Mouse (Mus musculus): Measurements from ENCODE around the gene Ap5z1. TPM values are rescaled to one million over a fixed set of nuclear protein-coding genes. Genes with fewer than 3 reads are reported as not detected.
A peak's percentile ranks its signal among the peaks of the same experiment; 100 is the strongest.

Ap5z1 gene
- polyA plus RNA-seq, 1 experiment from 2014 or later, result 30.6 TPM

DNA sequence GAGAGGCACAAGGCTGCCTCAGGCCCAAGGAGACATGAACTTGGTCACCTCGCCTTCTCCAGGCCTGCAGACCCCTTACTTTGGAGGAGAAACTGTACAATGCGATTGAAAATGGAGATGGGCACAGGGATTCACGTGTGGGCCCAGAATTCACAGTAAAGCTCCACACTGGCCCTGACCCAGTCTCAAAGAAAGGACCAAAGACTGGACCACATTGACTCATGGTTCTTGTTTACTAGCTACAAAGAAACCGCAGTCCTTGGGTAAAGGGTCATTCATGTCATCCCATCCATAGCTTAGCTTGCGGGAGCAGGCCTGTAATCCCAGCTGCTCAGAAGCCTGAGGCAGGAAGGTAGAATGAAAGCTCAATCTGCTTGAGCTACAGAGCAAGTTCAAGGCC is 19.8 kb downstream of the Ap5z1 start:
- in situ Hi-C loops (cut with MboI; ENCODE audit: low pct_unique_long_range_greater_than_20kb), result loop anchor here (10.0 kb wide), 1 partner anchor 61 kb away; no protein-coding TSS in a partner anchor
- no peak for ATAC-seq
- ChIA-PET CTCF (interaction anchor here (0.6 kb wide), 1 partner anchor 15 kb away, joined by 3 read pairs; no protein-coding TSS in a partner anchor), POLR2A (no interaction called here)
- DNase-seq (ENCODE audit: low read depth, low spot score), result no peak
- no peaks in the 10 kb centered on the region for H3K27me3 ChIP-seq
- TF ChIP-seq CTCF (IDR thresholded peaks at IDR 0.05), result no peak

DNA sequence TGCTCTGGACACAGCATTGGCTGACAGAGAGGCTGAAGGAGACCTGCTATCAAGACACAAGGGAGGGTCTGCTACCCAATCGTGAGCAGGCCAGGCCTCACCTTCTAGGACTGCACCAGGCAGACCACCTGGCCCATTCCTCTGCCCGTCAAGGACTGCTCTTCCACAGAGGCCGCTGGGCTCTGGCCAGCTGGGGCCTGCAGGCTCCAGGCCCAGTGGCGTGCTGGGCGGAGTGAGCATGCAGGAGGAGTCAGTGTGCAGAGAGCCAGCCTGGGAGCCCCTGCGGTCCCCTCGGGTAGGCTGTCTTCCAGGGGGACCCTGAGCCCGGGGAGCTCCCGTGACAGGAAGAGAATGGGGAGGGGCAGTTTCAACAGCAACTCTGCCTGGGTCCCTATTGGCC is 22.9 kb downstream of the Ap5z1 start:
- ATAC-seq (no peak), DNase-seq (ENCODE audit: low read depth, low spot score) (no peak)
- TF ChIP-seq CTCF (IDR thresholded peaks at IDR 0.05), result no peak
- no peaks in the 10 kb centered on the region for H3K27me3 ChIP-seq
- CTCF ChIA-PET, result interaction anchor here (1.0 kb wide), 1 partner anchor 8 kb away, joined by 4 read pairs; no protein-coding TSS in a partner anchor
- in situ Hi-C loops (cut with MboI; ENCODE audit: low pct_unique_long_range_greater_than_20kb), result loop anchor here (10.0 kb wide), 1 partner anchor 58 kb away; no protein-coding TSS in a partner anchor
- POLR2A ChIA-PET, result no interaction called here

DNA sequence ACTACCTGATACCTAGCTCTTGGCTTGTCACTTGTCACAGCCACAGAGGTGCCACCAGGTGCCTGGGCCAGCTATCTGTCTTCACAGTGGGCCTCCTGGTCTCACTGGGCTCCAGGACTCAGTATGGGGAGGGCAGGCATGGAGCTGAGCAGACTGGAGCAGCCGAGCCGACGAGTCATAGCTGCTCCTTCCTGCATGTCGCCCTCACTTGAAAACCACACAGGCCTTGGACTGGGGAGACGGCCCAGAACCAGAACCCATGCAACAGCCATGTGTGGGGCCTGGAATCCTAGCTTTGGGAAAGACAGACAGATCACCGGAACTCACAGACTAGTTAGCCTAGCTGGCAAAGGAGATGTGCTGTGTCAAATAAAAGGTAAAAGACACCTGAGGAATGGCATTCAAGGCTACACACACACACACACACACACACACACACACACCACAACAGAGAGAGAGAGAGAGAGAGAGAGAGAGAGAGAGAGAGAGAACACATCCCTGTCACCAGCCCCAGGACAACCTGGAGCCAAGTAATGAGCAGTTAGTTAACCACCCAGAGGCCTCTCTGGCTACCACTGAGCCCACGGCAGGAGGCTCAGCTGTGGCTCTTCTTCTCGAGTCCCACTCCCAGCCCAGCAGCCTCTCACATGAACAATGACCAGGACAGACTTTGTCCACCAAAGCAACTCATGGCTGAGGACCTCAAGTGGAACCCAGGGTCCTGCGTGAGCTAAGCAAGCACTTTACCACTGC is 26.4 kb downstream of the Ap5z1 start:
- ATAC-seq, result no peak
- no peak for DNase-seq (ENCODE audit: low read depth, low spot score)
- in situ Hi-C loops (cut with MboI; ENCODE audit: low pct_unique_long_range_greater_than_20kb), result loop anchor here (10.0 kb wide), 1 partner anchor 55 kb away; no protein-coding TSS in a partner anchor

DNA sequence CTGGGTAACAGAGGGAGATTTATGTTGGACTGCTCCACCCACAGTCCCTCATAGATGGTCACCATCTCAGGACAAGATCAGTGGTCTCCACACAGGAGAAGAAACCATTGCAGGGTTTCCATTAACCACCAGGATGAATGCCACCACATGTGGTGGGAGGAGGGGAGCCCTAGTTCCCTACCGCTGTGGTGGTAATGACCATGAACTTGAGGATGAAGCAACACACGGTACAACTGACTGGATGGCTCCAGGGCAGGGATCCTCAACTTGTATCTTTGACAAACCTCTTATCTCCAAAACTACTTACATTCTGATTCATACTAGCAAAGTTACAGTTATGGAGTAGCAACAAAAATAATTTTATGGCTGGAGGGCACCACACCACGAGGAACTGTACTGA is 29.6 kb downstream of the Ap5z1 start:
- no peaks in the 10 kb centered on the region for H3K27me3 ChIP-seq
- ChIA-PET CTCF (interaction anchor here (1.7 kb wide), 1 partner anchor 9 kb away, joined by 6 read pairs; no protein-coding TSS in a partner anchor), POLR2A (no interaction called here)
- ATAC-seq (no peak), DNase-seq (ENCODE audit: low read depth, low spot score) (no peak)
- no peak for TF ChIP-seq CTCF (IDR thresholded peaks at IDR 0.05)
- in situ Hi-C loops (cut with MboI; ENCODE audit: low pct_unique_long_range_greater_than_20kb), result no loop called here

More for the DNA sequence above, 26.4 kb downstream of the Ap5z1 start:
- POLR2A ChIA-PET, result no interaction called here
- no peaks in the 10 kb centered on the region for H3K27me3 ChIP-seq
- no peak for TF ChIP-seq CTCF (IDR thresholded peaks at IDR 0.05)
- CTCF ChIA-PET, result interaction anchor here (1.0 kb wide), 1 partner anchor 108 kb away, joined by 3 read pairs; no protein-coding TSS in a partner anchor

DNA sequence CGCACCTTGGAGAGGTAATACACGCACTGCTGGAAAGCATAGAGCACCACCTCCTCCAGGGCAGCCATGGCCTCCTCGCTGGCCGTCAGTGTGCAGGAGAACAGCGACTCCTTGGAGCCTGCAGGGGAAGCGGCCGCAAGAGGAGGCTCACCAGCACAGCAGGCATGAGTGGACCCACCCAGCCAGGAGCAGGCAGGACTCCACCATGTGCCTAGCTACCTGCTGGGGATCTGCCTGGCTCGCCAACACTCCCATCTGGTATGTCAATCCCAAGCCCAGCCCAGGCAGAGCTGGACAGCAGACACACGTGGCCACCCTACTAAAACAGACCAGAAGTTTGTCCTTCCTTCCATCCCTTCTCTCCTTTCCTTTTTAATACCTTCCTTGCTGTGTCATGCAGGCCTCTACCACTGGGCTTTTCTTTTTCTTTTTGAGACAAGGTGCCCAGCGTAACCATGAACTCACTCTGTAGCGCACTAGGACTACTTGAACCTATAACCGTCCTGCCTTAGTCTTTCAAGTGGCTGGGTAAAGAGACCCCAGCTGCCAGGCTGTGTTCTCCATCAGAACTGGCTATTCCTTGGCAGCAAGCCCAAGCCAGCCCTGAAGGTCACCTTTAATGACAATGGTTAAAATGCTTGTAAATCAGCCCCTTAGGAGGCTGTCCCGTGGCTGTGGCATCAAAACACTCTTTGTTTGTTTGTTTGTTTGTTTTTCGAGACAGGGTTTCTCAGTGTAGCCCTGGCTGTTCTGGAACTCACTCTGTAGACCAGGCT is 31.8 kb downstream of the Ap5z1 start:
- POLR2A ChIA-PET, result no interaction called here
- ATAC-seq (no peak), DNase-seq (ENCODE audit: low read depth, low spot score) (no peak)
- in situ Hi-C loops (cut with MboI; ENCODE audit: low pct_unique_long_range_greater_than_20kb), result no loop called here
- CTCF ChIA-PET, result no interaction called here
- no peaks in the 10 kb centered on the region for H3K27me3 ChIP-seq
- no peak for TF ChIP-seq CTCF (IDR thresholded peaks at IDR 0.05)

DNA sequence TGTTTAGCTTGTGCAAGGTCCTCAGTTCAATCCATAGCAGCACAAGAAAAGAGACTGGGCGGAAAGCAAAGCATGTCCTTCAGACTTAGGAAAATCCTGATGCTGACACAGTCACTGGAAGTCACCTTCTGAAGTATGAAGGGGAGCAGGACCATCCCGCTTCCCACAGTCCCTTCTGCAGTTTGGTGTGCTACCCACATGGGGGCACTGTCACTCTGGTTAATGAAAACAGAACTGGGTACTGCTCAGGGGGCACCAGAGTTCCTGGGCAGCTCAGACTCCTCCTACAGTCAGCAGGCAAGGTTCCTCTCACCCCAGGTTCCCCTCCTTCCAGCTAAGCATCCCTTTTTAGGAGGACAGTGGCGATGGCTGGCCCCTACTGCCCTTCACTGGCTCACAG is 35.2 kb downstream of the Ap5z1 start:
- CTCF ChIA-PET, result interaction anchor here (0.7 to 2.6 kb wide), 6 partner anchors 15 to 58 kb away, joined by 3 to 7 read pairs (median 3); no protein-coding TSS in a partner anchor
- in situ Hi-C loops (cut with MboI; ENCODE audit: low pct_unique_long_range_greater_than_20kb), result no loop called here
- DNase-seq (ENCODE audit: low read depth, low spot score) (no peak), ATAC-seq (no peak)
- no peak for TF ChIP-seq CTCF (IDR thresholded peaks at IDR 0.05)
- POLR2A ChIA-PET, result no interaction called here
- H3K27me3 ChIP-seq, result no peaks in the 10 kb centered on the region

DNA sequence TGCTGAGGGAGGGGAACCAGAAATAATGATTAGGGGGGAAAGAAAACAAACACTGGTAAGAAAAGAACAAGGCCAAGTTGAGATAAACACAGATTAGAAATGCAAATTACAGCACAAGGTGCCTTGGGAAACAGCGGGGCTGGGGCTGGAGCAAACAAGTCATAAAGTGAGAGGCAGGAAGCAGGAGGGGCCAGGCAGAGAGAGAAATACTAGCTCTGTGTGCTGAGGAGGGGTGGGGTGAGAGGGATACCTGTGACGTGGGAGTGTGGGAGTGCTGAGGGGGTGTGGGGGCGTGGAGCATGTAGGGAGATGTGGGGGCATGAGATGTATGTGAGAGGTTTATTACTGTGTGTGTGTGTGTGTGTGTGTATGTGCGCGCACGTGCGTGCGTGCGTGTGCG is 37.2 kb downstream of the Ap5z1 start:
- in situ Hi-C loops (cut with MboI; ENCODE audit: low pct_unique_long_range_greater_than_20kb), result loop anchor here (5.0 to 10.0 kb wide), 2 partner anchors 46 to 214 kb away; no protein-coding TSS in a partner anchor
- ChIA-PET POLR2A (no interaction called here), CTCF (interaction anchor here (0.6 to 1.2 kb wide), 2 partner anchors 50 to 100 kb away, joined by 3 read pairs; partner anchors contain the start of genes Foxk1 and Radil)
- DNase-seq (ENCODE audit: low read depth, low spot score), result no peak
- no peaks in the 10 kb centered on the region for H3K27me3 ChIP-seq
- TF ChIP-seq CTCF (IDR thresholded peaks at IDR 0.05), result no peak
- no peak for ATAC-seq

DNA sequence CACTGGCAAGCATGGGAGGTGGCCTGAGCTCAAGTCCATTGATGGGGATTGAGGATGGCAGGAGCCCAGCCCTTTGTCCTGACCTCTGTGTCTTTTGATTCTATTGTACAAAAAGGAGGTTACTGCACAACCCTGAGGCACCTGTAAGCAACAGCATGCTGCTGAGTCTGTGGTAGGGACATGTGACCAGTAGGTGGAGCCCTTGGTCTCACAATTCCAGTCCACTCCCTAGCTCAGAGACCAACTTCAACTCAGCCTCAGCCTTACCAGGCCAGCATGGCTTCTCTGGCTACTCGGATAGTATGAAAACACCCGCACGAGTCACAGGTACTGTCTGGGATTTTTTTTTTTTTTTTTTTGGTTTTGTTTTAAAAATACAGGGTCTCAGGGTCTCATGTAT is 38.7 kb downstream of the Ap5z1 start:
- TF ChIP-seq CTCF (IDR thresholded peaks at IDR 0.05), result peak; percentile 87
- CTCF ChIA-PET, result interaction anchor here (0.6 to 5.2 kb wide), 9 partner anchors 10 to 52 kb away, joined by 3 to 34 read pairs (median 4); partner anchors contain the start of gene Radil
- ATAC-seq (peak; percentile 75), DNase-seq (ENCODE audit: low read depth, low spot score) (peak; percentile 38)
- in situ Hi-C loops (cut with MboI; ENCODE audit: low pct_unique_long_range_greater_than_20kb), result loop anchor here (5.0 to 10.0 kb wide), 2 partner anchors 45 to 212 kb away; no protein-coding TSS in a partner anchor
- no peaks in the 10 kb centered on the region for H3K27me3 ChIP-seq
- POLR2A ChIA-PET, result interaction anchor here (1.7 kb wide), 1 partner anchor 48 kb away, joined by 4 read pairs; no protein-coding TSS in a partner anchor

DNA sequence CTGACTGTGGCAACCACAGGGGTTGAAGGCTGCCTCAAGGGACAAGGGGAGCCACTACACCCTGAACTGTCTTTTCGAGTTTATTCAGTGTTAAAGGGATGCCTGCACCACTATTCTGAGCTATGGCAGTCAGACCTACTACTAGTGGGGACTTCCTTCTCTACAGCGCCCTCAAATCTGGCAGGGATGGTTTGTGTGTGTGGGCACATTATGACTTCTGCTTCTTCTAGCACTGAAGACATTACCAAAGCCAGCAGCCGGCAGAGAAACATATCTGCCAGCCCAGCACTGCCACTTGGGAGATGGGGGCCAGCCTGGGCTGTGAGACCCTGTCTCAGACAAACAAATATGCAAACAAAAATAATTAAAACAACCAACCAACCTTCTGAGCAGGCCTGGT is 40.4 kb downstream of the Ap5z1 start:
- DNase-seq (ENCODE audit: low read depth, low spot score) (no peak), ATAC-seq (no peak)
- H3K27me3 ChIP-seq, result no peaks in the 10 kb centered on the region
- no peak for TF ChIP-seq CTCF (IDR thresholded peaks at IDR 0.05)
- POLR2A ChIA-PET, result no interaction called here
- in situ Hi-C loops (cut with MboI; ENCODE audit: low pct_unique_long_range_greater_than_20kb), result loop anchor here (5.0 to 10.0 kb wide), 2 partner anchors 43 to 211 kb away; no protein-coding TSS in a partner anchor
- CTCF ChIA-PET, result interaction anchor here (1.4 to 5.2 kb wide), 4 partner anchors 39 to 51 kb away, joined by 3 to 34 read pairs (median 6); partner anchors contain the start of gene Radil

Measured in Patski (cell line).